Mouse (Mus musculus): ENCODE measurements around the gene Rnaseh2b. TPM values are rescaled to one million over a fixed set of nuclear protein-coding genes. Genes with fewer than 3 reads are reported as not detected.

Rnaseh2b gene
- polyA plus RNA-seq (2017; shearing (Covaris generic)), result 10 to 100 TPM; 42.7 to 66.6 TPM

GRCm38 (mm10) chr14:62292488-62293339 is at the start of gene Rnaseh2b, which contains the start of gene Dleu7:
Gene Rnaseh2b (plus strand): TSS chr14:62292589.
Gene Dleu7 (minus strand): TSS chr14:62293047.

Other genes with a start within 250 kb of the Rnaseh2b start
- 1 to 10 TPM; 1.4 to 2.5 TPM for gene Dleu7, start 458 bp downstream of the Rnaseh2b start, polyA plus RNA-seq (2017; shearing (Covaris generic))
- under 1 TPM; 0.10 to 0.29 TPM for gene Gucy1b2, start 163.7 kb downstream of the Rnaseh2b start, polyA plus RNA-seq (2017; shearing (Covaris generic))